Mouse (Mus musculus) adrenal gland (tissue): ENCODE measurements around the gene Dusp7.

Source experiments
- intact Hi-C: fragments of 180-260 bp; cut with DNase I; formaldehyde crosslinking; loops from one replicate; pipeline ENCODE4 v1.15.1; 2025

Gene Dusp7

DNA sequence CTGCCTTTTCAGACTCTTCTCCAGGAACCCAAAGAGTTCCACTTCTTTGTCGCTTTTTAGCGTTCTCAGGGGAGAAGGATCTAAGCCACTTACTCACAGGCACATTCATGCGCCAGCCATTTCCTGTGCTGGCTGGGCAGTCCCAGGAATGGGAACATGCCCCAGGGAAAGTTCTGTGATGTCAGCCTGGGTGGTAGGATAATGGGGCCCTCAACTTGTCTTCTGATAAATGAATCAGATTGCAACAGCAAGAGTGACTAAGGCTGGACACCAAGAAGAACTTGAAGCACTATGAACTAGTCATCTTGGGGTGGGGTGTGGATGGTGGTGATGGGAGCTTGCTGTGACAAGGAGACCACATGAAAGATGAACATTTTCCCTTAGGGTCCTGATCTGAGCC, 9.6 kb downstream of the Dusp7 start:
- intact Hi-C loops, result no loop called here

GRCm38 (mm10) chr9:106378753-106379152, 10.3 kb downstream of the Dusp7 start:
- intact Hi-C loops, result no loop called here

DNA sequence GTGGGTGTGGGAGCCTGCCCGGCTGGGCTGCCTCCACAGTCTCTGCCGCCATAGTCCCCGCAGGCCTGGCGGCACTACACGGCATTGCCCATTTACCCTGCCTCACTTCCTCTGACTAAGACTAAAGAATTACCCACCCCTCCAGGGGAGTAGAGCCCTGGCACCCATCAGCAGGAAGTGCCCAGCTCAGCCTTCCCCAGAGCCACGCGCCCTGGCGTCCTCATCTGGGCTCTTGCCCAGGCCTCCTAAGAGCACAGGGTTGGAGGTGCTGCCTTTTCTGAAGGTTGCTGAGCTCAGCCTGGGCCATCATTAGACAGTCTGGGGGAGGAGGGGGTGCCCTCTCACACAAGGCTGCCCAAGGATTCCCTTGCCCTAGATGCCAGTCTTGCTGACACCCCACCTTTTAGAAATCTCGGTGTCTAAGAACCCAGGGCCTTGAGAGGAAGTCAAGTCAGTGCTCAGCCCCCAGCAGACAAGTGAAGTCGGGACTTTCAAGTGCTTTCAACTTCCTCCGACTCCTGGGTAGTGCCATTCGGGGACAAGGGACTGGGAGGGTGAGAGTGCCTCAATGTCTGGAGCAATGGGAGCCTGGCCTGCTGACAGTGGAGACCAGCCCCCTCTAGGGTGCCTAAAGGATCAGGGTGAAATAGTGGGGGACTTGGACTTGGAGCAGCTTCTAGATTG, 17.9 kb downstream of the Dusp7 start:
- intact Hi-C loops, result no loop called here

DNA sequence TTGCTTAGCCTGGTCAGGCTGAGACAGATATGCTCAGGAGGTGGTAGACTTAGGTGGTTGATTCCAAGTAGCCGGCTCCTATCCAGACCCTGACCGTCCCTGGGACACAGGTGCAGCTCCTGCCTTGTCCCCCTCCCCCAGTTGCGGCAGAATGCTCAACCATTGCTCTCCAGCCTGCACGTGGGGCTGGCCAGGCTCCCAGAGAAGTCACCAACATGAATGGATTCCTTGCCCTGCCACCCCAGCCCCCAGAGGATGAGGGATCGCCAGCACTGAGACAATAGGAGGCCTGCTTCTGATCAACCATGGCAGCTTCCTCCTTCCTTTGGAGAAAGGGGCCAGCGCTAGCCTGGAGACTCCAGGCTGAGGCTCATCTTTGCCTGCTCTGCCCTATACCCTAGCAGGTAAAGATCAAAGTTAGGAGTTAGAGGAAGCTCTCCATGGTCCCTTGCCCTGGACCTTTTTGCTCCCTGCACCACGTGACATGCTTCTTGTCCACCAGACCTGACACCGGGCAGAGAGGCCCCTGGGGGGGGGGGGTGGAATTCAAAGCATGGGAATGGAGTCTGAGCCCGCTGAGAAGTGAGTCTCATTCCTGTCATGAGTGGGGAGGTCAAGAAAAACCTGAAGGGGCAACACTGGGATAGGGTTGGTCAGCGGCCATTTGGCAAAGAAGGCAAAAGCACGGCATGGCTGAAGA, 24.5 kb downstream of the Dusp7 start:
- intact Hi-C loops, result no loop called here

- intact Hi-C loops, result no loop called here
These were observed 25.1 kb downstream of the Dusp7 start for GRCm38 (mm10) chr9:106393548-106393947.

- intact Hi-C loops, result no loop called here
These were observed 26.5 kb downstream of the Dusp7 start for GRCm38 (mm10) chr9:106394649-106395602.

GRCm38 (mm10) chr9:106397733-106398132, 29.3 kb downstream of the Dusp7 start:
- intact Hi-C loops, result no loop called here

DNA sequence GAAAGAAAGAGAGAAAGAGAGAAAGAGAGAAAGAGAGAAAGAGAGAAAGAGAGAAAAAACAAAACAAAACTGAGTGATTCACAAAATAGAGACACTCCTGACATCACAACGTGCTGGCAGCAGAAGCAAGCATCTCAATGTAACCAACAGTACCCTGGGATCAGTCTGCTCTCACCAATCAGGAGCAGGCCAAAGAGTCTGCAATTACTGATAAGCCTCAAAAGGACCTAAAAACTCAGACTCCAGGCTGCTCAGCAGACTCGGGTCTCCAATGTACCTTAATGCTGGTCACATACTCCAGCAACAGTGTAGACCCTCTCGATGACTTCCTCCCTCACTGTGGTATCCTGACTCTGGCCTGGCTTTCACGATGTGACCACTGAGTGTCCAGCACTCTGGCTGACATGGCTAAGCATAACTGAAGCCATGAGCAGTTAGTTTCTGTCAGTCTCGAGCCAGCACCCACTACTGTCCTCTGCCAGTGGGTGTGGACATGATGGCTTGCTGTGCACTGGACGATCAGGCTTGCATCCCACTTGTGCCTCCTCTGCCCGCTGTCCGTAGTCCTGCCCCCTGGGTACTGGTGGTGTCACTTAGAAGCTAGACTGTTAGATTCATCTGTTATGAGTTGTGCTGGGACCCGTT, 30.4 kb downstream of the Dusp7 start:
- intact Hi-C loops, result no loop called here

DNA sequence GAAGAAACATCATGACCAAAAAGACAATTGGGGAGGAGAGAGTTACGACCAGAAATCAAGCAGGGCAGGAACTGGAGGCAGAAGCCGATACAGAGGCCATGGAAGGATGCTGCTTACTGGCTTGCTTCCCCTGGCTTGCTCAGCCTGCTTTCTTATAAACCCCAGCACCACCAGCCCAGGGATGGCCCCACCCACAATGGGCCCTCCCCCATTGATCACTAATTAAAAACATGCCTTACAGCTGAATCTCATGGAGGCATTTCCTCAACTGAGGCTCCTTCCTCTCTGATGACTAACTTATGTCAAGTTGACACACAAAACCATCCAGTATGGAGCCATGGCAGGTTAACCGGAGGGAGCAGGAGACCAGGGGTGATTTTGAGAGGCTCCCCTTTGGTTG, 31.4 kb downstream of the Dusp7 start:
- intact Hi-C loops, result no loop called here

DNA sequence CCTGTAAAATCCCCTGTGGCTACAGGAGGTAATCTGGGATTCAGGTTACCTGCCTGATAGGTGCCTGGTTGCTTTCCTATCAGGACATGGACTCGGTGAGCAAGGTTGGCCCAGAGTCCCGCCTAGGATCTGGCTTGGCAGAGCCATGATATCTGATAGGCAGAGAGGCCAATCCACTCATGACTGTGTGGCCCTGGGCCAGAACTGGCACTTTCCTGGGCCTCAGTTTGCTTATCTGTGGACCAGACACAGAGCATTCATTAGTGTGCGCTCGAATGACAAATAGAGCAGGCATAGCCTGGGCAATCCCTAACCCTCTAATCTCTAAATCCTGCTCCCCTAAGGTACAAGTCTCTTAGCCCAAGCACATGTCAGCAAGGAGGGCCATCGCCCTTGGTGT, 33.7 kb downstream of the Dusp7 start:
- intact Hi-C loops, result no loop called here

DNA sequence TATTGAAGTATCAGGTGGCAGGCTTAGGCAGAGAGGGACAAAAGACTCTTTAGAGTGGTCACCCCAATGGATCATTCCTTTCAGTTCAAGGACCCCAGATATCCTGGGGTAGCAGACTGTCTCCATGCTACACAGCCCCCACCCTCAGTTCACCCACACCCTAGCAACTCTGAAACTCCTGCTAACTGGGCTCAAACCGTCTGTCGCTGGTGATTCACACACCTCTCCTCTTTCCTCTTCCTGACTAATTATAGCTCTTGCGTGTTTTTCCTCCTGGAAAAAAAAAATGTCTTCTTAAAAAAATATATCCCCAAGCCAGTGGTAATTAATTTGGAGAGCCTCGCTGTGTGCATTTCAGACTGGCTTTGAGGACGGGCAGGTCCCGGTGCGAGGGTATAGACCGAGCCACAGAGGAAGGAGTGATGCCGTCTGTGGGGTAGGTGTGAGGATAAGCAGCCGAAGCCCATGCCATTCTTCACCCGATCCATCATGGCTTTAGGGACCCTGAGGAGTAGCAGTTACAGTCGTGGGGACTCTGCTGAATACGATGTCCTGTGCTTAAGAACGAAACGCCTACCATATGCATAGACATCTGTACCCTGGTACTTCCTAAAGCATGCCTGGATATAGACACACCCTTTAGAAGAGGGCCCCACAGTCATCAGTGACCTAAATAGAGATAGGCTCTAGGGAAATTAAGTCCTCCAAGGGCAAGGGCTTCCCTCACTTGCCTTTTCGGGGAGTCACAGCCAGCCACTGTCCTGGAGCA, 34.4 kb downstream of the Dusp7 start:
- intact Hi-C loops, result no loop called here

DNA sequence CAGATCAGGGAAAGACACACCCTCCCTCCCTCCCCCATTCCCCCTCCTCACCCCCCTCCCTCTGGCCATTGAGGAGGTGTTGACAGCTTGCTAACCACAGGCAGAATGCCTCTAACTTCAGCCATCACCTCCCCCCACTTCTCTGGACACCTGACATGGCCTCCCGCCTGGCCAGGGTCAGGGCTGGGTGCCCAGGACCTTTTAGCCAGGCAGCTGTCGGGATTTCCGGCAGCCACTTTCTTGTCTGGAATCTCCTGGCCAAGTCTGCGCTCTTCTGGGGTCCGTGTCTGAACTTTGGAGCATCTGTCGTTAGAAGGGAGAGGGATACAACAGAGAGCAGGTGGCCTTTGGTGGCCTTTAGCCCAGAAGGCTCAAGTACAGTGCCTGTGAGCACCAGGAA, 36.8 kb downstream of the Dusp7 start:
- intact Hi-C loops, result no loop called here

DNA sequence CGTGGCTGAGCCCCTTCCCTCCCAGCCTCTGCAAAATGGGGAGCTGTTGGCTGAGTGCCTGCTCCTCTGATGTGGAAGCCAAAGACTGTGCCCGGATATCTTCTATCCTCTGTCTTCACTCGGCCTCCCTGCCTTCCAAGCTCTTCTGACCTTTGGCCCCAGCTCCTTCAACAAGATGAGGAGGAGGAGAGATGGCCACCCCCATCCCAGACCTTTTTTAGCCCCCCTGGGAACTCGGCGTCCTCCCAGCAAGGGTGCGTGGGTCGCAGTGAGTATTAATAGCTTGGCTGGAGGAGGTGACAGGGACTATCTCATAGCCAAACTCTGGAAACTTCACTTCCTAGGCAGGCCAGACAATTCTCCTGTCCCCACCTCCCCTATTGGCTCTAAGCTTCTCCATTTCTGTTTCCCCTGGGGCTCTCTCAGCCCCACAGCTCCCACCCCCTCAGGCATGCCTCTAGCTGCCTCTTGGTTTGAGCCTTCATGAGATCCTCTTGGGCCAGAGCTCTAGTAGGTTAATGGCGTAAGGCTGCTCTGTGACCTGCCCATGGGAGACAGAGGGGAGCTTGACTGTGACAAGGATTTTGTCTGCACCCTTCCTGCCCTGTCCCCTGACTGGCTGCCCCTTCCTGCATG, 38.1 kb downstream of the Dusp7 start:
- intact Hi-C loops, result no loop called here

DNA sequence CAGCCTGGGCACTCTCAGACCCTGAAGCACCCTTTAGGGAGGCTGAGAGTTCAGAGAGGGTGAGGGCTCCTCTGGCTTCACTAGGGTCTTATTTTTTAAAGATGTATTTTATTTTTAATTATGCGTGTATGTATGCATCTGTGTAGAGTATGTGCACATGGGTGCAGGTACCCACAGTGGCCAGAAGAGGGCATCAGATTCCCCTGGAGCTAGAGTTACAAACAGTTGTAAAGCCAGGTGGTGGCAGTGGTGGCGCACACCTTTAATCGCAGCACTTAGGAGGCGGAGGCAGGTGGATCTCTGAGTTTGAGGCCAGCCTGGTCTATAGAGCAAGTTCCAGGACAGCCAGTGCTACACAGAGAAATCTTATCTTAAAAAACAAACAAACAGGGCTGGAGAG, 40.7 kb downstream of the Dusp7 start:
- intact Hi-C loops, result no loop called here

DNA sequence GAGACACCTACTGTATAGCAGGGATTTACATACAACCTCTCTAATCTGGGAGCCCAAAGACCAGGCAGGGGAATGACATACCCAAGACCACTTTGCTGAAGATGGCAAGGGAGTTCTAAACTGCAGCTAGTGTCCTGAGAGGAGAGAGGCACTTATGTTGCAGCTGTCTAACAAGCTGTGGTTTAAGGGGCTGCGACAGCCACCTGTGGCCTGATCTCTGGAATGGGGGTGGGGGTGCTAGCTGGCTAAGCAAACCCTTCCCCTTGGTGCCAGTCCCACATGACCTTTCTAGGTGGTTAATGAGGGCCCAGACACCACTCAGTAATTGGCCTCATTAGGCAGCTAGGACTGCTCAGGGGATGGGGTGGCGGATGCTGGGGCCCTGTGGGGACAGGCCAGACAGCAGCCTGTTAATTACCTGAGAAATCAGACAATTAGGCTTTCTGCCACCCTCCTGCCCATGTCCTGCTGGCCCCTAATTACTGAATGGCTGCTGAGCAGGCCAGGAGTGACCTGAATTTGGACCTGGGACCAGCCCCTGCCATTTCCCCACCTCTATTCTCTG, 41.7 kb downstream of the Dusp7 start:
- intact Hi-C loops, result no loop called here

GRCm38 (mm10) chr9:106411091-106411594, 42.7 kb downstream of the Dusp7 start:
- intact Hi-C loops, result no loop called here

- intact Hi-C loops, result no loop called here
These were observed 43.3 kb downstream of the Dusp7 start for GRCm38 (mm10) chr9:106411729-106412128.

- intact Hi-C loops, result no loop called here
These were observed 43.8 kb downstream of the Dusp7 start for GRCm38 (mm10) chr9:106412210-106412609.

DNA sequence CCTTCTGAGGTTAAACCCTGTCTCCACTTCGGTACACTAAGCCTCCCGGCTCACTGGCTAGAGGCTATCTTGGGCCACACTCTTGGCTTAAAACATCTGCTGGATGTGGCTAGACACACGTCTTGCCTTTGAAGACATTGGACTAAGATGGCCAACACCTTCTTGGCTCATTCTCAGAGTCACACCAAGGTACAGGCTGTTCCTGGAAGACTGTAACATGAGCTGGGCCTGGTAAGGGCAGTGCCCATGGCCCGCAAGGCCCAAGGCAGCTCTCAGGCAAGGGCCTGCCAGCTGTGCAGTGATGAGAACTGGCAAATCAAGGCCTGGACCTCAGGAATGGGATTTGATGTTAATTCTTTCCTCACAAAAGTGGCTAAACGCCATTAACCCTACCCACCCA, 45.2 kb downstream of the Dusp7 start:
- intact Hi-C loops, result no loop called here

GRCm38 (mm10) chr9:106416826-106417225, 48.4 kb downstream of the Dusp7 start:
- intact Hi-C loops, result loop anchor here (5.0 kb wide), 1 partner anchor 50 kb away; the partner anchor contains the start of gene Dusp7
